Mouse (Mus musculus) CH12.LX (cell line): Measurements from ENCODE around the gene Cdk17. TPM values are rescaled to one million over a fixed set of nuclear protein-coding genes. Genes with fewer than 3 reads are reported as not detected.
A peak's percentile ranks its signal among the peaks of the same experiment; 100 is the strongest.

Experiments used
- DNase-seq: peaks from one replicate; pipeline ENCODE4 v3.0.0-alpha.2; 2013; ENCODE audit errors: extremely low read depth
- H3K27ac ChIP-seq: 2 replicates; pipeline ENCODE4 v1.5.1; 2012; ENCODE audit warnings: low read depth, mild to moderate bottlenecking, control low read depth, moderate library complexity; ENCODE audit not compliant: insufficient read depth
- H3K27me3 ChIP-seq: replicated peaks from 2 replicates; pipeline ENCODE3; 2012; ENCODE audit warnings: inconsistent platforms
- H3K36me3 ChIP-seq, 2 experiments: replicated peaks in 1 of 2; 2 replicates each; pipeline versions ENCODE3 to v1.6.1; 2012; ENCODE audit warnings: inconsistent platforms in 1 of 2, low read length in 1 of 2, mild to moderate bottlenecking in 1 of 2, mixed read lengths in 1 of 2, moderate library complexity in 1 of 2; ENCODE audit not compliant: control insufficient read depth in 1 of 2, insufficient read depth in 1 of 2
- H3K4me1 ChIP-seq, 2 experiments: 2 replicates each; pipeline ENCODE4 v1.6.1; 2012; ENCODE audit warnings: inconsistent platforms in 1 of 2, moderate library complexity in 1 of 2; ENCODE audit not compliant: insufficient read depth in 2 of 2, control insufficient read depth in 1 of 2
- H3K4me2 ChIP-seq: 2 replicates; pipeline ENCODE4 v1.6.1; 2012; ENCODE audit warnings: low read depth, mild to moderate bottlenecking, control low read depth; ENCODE audit not compliant: poor library complexity, insufficient read depth, severe bottlenecking
- H3K4me3 ChIP-seq, 3 experiments: fragments of 150-350 bp in 1 of 3; sonication (generic) in 1 of 3; replicated peaks in 1 of 3; 2 replicates each; pipeline versions ENCODE3 to v1.5.1; 2011 to 2012; ENCODE audit warnings: low read depth in 2 of 3, low read length in 2 of 3, mild to moderate bottlenecking in 2 of 3, moderate library complexity in 2 of 3, control low read depth in 1 of 3, improper control_type of control experiment in 1 of 3, inconsistent platforms in 1 of 3, mixed read lengths in 1 of 3; ENCODE audit not compliant: poor library complexity in 1 of 3
- H3K79me2 ChIP-seq: replicated peaks from 2 replicates; pipeline ENCODE4 v1.6.1; 2012; ENCODE audit warnings: mild to moderate bottlenecking, moderate library complexity; ENCODE audit not compliant: control insufficient read depth, poor library complexity, insufficient read depth, severe bottlenecking; ENCODE audit errors: extremely low read depth
- H3K9ac ChIP-seq: 2 replicates; pipeline ENCODE4 v1.6.1; 2012; ENCODE audit warnings: low read depth, mild to moderate bottlenecking, control low read depth, moderate library complexity; ENCODE audit not compliant: insufficient read depth
- H3K9me3 ChIP-seq: replicated peaks from 2 replicates; pipeline ENCODE3; 2012; ENCODE audit warnings: low read length, inconsistent platforms, mixed read lengths
- BHLHE40 ChIP-seq: IDR thresholded peaks from 2 replicates; pipeline ENCODE4 v1.6.1; 2011; ENCODE audit warnings: mild to moderate bottlenecking, low read depth, low read length, improper control_type of control experiment
- CHD2 ChIP-seq: IDR thresholded peaks from 2 replicates; pipeline ENCODE4 v1.6.1; 2011; ENCODE audit warnings: low read length, improper control_type of control experiment
- ELF1 ChIP-seq: IDR thresholded peaks from 2 replicates; pipeline ENCODE4 v1.6.1; 2014; ENCODE audit warnings: low read depth, mild to moderate bottlenecking, inconsistent platforms, low read length, improper control_type of control experiment
- HCFC1 ChIP-seq: IDR thresholded peaks from 2 replicates; pipeline ENCODE4 v1.6.1; 2012; ENCODE audit warnings: low read depth, mild to moderate bottlenecking, inconsistent platforms, low read length, improper control_type of control experiment
- JUN ChIP-seq: IDR thresholded peaks from 2 replicates; pipeline ENCODE4 v1.6.1; 2011; ENCODE audit warnings: low read depth, mild to moderate bottlenecking, low read length, improper control_type of control experiment, moderate library complexity; ENCODE audit not compliant: insufficient read depth
- MAFK ChIP-seq: IDR thresholded peaks from 2 replicates; pipeline ENCODE4 v1.6.1; 2011; ENCODE audit warnings: low read length, improper control_type of control experiment; ENCODE audit not compliant: insufficient replicate concordance
- MAX ChIP-seq: IDR thresholded peaks from 2 replicates; pipeline ENCODE4 v1.6.1; 2011; ENCODE audit warnings: low read length, improper control_type of control experiment
- MEF2A ChIP-seq: IDR thresholded peaks from 2 replicates; pipeline ENCODE4 v1.6.1; 2014; ENCODE audit warnings: low read depth, mild to moderate bottlenecking, inconsistent platforms, low read length, improper control_type of control experiment, borderline replicate concordance
- NRF1 ChIP-seq: IDR thresholded peaks from 2 replicates; pipeline ENCODE4 v1.6.1; 2014; ENCODE audit warnings: low read depth, mild to moderate bottlenecking, inconsistent platforms, low read length, improper control_type of control experiment, moderate library complexity
- RCOR1 ChIP-seq: conservative IDR thresholded peaks from 2 replicates; pipeline ENCODE4 v1.6.1; 2012; ENCODE audit warnings: low read depth, mild to moderate bottlenecking, inconsistent platforms, low read length, improper control_type of control experiment
- SIN3A ChIP-seq: IDR thresholded peaks from 2 replicates; pipeline ENCODE4 v1.6.1; 2012; ENCODE audit warnings: low read length, improper control_type of control experiment, inconsistent platforms
- TCF12 ChIP-seq: IDR thresholded peaks from 2 replicates; pipeline ENCODE4 v1.6.1; 2014; ENCODE audit warnings: low read depth, mild to moderate bottlenecking, inconsistent platforms, low read length, improper control_type of control experiment
- USF2 ChIP-seq: conservative IDR thresholded peaks from 2 replicates; pipeline ENCODE4 v1.6.1; 2011; ENCODE audit warnings: low read depth, low read length, improper control_type of control experiment
- ZC3H11A ChIP-seq: IDR thresholded peaks from 2 replicates; pipeline ENCODE4 v1.6.1; 2012; ENCODE audit warnings: low read depth, mild to moderate bottlenecking, inconsistent platforms, low read length, improper control_type of control experiment
- ZNF384 ChIP-seq: IDR thresholded peaks from 2 replicates; pipeline ENCODE4 v1.6.1; 2012; ENCODE audit warnings: low read depth, low read length, improper control_type of control experiment, inconsistent platforms
- dilution Hi-C: fragments of 300-500 bp; cut with MboI; formaldehyde crosslinking; loops from 2 replicates; pipeline ENCODE4 v1.14.3; 2020; ENCODE audit warnings: low sequenced_read_pairs; ENCODE audit not compliant: extremely low pct_unique_long_range_greater_than_20kb, extremely low pct_ligation_motif_present
- in situ Hi-C: fragments of 300-500 bp; cut with MboI; formaldehyde crosslinking; loops from 3 replicates; pipeline ENCODE4 v1.14.3; 2019; ENCODE audit warnings: low sequenced_read_pairs, low pct_ligation_motif_present, low pct_unique_long_range_greater_than_20kb, mixed read lengths
- polyA plus RNA-seq: library from polyadenylated mRNA; unstranded; fragments of >175 nt; gene quantifications from 2 replicates; pipeline ENCODE4 v1.2.1, GENCODE M21; 2012; ENCODE audit warnings: low read depth; ENCODE audit not compliant: insufficient read length
- total RNA-seq, 2 experiments: library from RNA; depleted of rRNA; stranded (reverse); fragments of 300-350 nt in 1 of 2; fragments of >200 nt in 1 of 2; gene quantifications; 2 replicates each; pipeline ENCODE4 v1.2.3; 2012 to 2014

The Cdk17 gene
- total and polyA plus RNA-seq, 3 experiments = 23.4 to 51.3 (median 28.5) TPM

DNA sequence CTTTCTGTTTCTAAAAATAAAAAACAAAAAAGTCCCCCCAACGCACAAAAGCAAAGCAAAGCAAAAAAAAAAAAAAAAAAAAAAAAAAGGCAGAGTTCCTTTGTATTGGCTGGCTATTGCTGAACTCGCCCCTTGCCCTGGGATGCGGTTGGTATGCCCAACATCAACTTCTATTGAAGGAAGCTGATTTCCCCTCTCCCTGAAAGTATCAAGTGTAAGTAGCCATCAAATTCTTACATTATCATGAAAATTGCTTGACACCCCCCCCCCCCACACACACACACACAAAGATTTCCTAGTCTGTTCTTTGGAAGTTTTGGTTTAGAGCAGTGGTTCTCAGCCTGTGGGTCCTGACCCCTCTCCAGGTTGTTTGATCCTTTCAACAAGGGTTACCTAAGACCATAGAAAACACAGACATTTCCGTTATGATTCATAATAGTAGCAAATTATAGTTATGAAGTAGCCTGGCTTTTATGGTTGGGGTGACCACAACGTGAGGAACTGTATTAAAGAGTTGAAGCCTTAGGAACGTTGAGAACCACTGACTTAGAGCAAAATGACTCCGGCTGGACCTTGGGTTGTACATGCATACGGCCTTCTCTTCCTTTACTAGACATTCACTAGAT is 23.8 kb downstream of the Cdk17 start:
- Histone ChIP-seq H3K4me2 (no peak overlapping the region), H3K9ac (no peak overlapping the region), H3K27ac (no peak overlapping the region), H3K79me2 (peaks cover 64% of the 10 kb centered on the region), H3K36me3 (peaks cover 0 to 33% of the 10 kb centered on the region in 2 experiments), H3K4me1 (peaks cover 0 to 25% of the 10 kb centered on the region in 2 experiments; a peak in 2 of 4 replicates), H3K9me3 (peaks cover 9% of the 10 kb centered on the region), H3K27me3 (no peaks in the 10 kb centered on the region), H3K4me3 (no peak overlapping the region)
- TF ChIP-seq ZNF384 = peak; percentile 76
- TF ChIP-seq SIN3A = no peak
- in situ Hi-C loops = no loop called here
- DNase-seq = no peak
- dilution Hi-C loops = no loop called here

DNA sequence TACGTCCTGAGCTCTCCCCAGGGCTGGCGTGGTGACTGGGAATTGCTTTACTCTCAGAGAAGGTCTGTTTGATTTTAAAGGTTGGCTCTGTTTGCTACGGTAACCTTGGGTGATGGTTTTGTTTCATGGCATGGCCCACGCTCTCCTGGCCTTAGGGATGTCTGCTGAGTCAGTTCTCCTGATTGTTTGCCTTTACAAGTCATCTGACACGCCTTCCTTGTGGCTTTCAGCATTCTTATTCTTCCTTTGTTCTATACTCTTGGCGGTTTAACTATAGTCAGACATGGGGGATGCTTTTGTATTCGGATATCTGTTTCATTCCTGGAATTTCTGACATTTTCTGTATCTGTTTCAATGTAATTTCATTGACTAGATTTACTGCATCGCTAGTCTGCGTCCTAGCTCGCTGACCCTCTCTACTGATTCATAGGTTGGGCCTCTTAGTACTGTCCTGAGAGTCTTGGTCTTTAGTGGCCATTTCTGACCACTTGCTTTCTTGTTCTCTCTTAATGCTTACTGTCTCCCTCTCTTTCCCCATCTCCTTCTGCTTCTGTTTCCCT is 27.8 kb downstream of the Cdk17 start:
- dilution Hi-C loops = no loop called here
- H3K36me3 ChIP-seq = peaks cover 5 to 29% of the 10 kb centered on the region in 2 experiments
- H3K4me1 ChIP-seq = peaks cover 0 to 34% of the 10 kb centered on the region in 2 experiments; a peak in 2 of 4 replicates
- H3K79me2 ChIP-seq = peaks cover 65% of the 10 kb centered on the region
- H3K4me2 ChIP-seq = no peak overlapping the region
- no peak for TF ChIP-seq MEF2A
- TF ChIP-seq MAFK = no peak
- TF ChIP-seq USF2 = no peak
- no peak for TF ChIP-seq MAX
- TF ChIP-seq JUN = no peak
- TF ChIP-seq BHLHE40 = no peak
- no peak for TF ChIP-seq HCFC1
- no peak for TF ChIP-seq NRF1
- no peak for TF ChIP-seq ZC3H11A
- TF ChIP-seq TCF12 = no peak
- TF ChIP-seq CHD2 = no peak
- TF ChIP-seq RCOR1 = no peak
- no peak for TF ChIP-seq ELF1
- TF ChIP-seq SIN3A = no peak
- TF ChIP-seq, all 38 proteins: peak for 0
- Histone ChIP-seq H3K4me3 (no peak overlapping the region), H3K9me3 (no peaks in the 10 kb centered on the region), H3K27me3 (no peaks in the 10 kb centered on the region), H3K9ac (no peak overlapping the region), H3K27ac (no peak overlapping the region)
- no peak for DNase-seq
- in situ Hi-C loops = no loop called here
